Mouse (Mus musculus): ENCODE results near the gene Olfr1212. TPM values are rescaled to one million over a fixed set of nuclear protein-coding genes. Genes with fewer than 3 reads are reported as not detected.

Olfr1212 gene
- polyA plus RNA-seq (2014; fragmentation: Nextera tagmentation; extraction: Ambion mirVana): not detected in 2 replicates

DNA sequence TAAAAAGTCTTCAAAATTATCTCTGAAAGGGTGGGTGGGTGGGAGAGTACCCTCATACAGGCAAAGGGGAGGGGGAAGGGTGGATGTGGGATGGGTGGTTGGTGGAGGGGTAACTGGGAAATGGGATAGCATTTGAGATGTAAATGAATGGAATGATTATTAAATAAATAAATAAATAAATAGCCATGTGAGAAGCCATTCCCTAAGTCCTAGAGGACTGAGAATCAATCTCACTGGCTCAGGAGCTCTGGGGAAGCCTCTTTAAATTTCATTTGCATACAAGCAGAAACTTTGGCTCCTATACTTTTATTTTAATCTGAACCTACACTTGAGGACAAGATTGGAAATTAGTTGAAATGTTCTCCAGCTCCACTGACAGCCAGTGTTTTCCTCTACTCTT lies at the start of gene Olfr1212:
Gene Olfr1212, plus strand, starts transcription at position 301 of the 400 bp plus-strand sequence.
- Histone ChIP-seq H3K9me3 (ENCODE audit: control insufficient read depth, low read length) (no peaks in the 10 kb centered on the region), H3K36me3 (ENCODE audit: control insufficient read depth, insufficient read depth, low read length) (no peaks in the 10 kb centered on the region), H3K4me1 (replicated peaks; ENCODE audit: control insufficient read depth, insufficient read depth, low read length) (no peaks in the 10 kb centered on the region), H3K27me3 (ENCODE audit: control insufficient read depth, insufficient read depth, low read length) (no peaks in the 10 kb centered on the region), H3K4me3 (ENCODE audit: low read depth, low read length) (no peak within 1 kb of the TSS), H3K9ac (ENCODE audit: low read depth, low read length) (no peak within 1 kb of the TSS), H3K4me2 (replicated peaks; ENCODE audit: low read depth, low read length) (no peak within 1 kb of the TSS), H3K27ac (ENCODE audit: low read depth, low read length) (no peak within 1 kb of the TSS)
- ATAC-seq (ENCODE audit: low FRiP score): no peak
- no peak for DNase-seq (ENCODE audit: low spot score)

DNA sequence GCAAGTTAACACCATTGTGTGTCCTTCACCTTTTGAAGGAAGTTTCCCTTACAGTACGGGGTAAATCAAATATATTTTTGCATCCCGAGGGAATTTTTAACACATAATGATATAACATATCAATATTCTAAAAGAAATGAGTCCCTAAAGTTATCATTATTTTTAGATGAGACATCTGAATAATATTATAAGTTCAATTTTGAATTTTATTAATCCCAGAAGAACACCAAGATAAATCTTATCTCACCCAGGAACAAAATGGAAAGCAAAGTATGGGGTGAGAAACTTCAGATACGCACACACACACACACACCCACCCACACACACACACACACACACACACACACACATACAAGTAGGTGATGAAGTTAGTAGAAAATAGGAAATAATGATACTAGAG lies 38.7 kb upstream of the Olfr1212 start, which contains the start of gene Olfr1209:
Gene Olfr1209, minus strand, starts transcription at position 101 of the 400 bp plus-strand sequence.
- Histone ChIP-seq H3K36me3 (ENCODE audit: control insufficient read depth, insufficient read depth, low read length) (no peaks in the 10 kb centered on the region), H3K9me3 (ENCODE audit: control insufficient read depth, low read length) (no peaks in the 10 kb centered on the region), H3K27ac (ENCODE audit: low read depth, low read length) (no peak within 1 kb of the TSS), H3K9ac (ENCODE audit: low read depth, low read length) (no peak within 1 kb of the TSS), H3K4me3 (ENCODE audit: low read depth, low read length) (no peak within 1 kb of the TSS), H3K4me1 (replicated peaks; ENCODE audit: control insufficient read depth, insufficient read depth, low read length) (no peaks in the 10 kb centered on the region), H3K27me3 (ENCODE audit: control insufficient read depth, insufficient read depth, low read length) (no peaks in the 10 kb centered on the region), H3K4me2 (replicated peaks; ENCODE audit: low read depth, low read length) (no peak within 1 kb of the TSS)
- 89% methylated on average over 3 of the region's 3 CpGs for WGBS
- DNase-seq (ENCODE audit: low spot score) (no peak), ATAC-seq (ENCODE audit: low FRiP score) (no peak)

GRCm38 (mm10) chr2:88938011-88938410 lies 15.8 kb upstream of the Olfr1212 start, which contains the start of gene Olfr1211:
Gene Olfr1211 (minus strand): TSS chr2:88938111.
- no peaks in the 10 kb centered on the region for H3K36me3 ChIP-seq (ENCODE audit: control insufficient read depth, insufficient read depth, low read length)
- no peak within 1 kb of the TSS for H3K9ac ChIP-seq (ENCODE audit: low read depth, low read length)
- WGBS: 97% methylated on average over 1 of the region's 1 CpGs
- no peak within 1 kb of the TSS for H3K4me2 ChIP-seq (replicated peaks; ENCODE audit: low read depth, low read length)
- H3K27me3 ChIP-seq (ENCODE audit: control insufficient read depth, insufficient read depth, low read length): no peaks in the 10 kb centered on the region
- ATAC-seq (ENCODE audit: low FRiP score) (no peak), DNase-seq (ENCODE audit: low spot score) (no peak)
- H3K4me3 ChIP-seq (ENCODE audit: low read depth, low read length): no peak within 1 kb of the TSS
- H3K27ac ChIP-seq (ENCODE audit: low read depth, low read length): no peak within 1 kb of the TSS
- H3K4me1 ChIP-seq (replicated peaks; ENCODE audit: control insufficient read depth, insufficient read depth, low read length): no peaks in the 10 kb centered on the region
- no peaks in the 10 kb centered on the region for H3K9me3 ChIP-seq (ENCODE audit: control insufficient read depth, low read length)

DNA sequence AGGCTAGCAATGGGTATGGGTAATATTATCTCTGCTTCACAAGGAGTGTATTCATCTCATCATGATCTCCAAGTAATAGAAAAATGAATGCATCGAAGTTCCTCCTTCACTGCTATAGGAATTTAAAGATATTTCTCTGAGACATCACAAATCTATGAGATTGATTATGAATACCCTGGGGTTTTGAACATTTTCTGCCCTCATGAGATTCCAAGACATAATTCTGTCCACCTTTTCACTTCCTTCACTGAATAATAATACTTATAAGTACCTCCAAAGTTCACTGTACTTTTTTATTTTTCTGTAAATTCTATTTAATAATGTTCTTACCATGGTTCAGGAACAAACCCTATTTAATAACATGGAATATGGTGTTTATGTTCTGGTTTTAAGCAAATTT lies 26.4 kb downstream of the Olfr1212 start, which contains the start of gene Gm13762:
Gene Gm13762, minus strand, starts transcription at position 101 of the 400 bp plus-strand sequence.
- WGBS: 84% methylated on average over 1 of the region's 1 CpGs
- Histone ChIP-seq H3K9ac (ENCODE audit: low read depth, low read length) (no peak within 1 kb of the TSS), H3K36me3 (ENCODE audit: control insufficient read depth, insufficient read depth, low read length) (no peaks in the 10 kb centered on the region), H3K4me1 (replicated peaks; ENCODE audit: control insufficient read depth, insufficient read depth, low read length) (no peaks in the 10 kb centered on the region), H3K4me2 (replicated peaks; ENCODE audit: low read depth, low read length) (no peak within 1 kb of the TSS), H3K27ac (ENCODE audit: low read depth, low read length) (no peak within 1 kb of the TSS), H3K4me3 (ENCODE audit: low read depth, low read length) (no peak within 1 kb of the TSS), H3K27me3 (ENCODE audit: control insufficient read depth, insufficient read depth, low read length) (no peaks in the 10 kb centered on the region), H3K9me3 (ENCODE audit: control insufficient read depth, low read length) (no peaks in the 10 kb centered on the region)
- ATAC-seq (ENCODE audit: low FRiP score) (no peak), DNase-seq (ENCODE audit: low spot score) (no peak)

GRCm38 (mm10) chr2:88992553-88992952 lies 38.8 kb downstream of the Olfr1212 start, which contains the start of gene Olfr1214:
Gene Olfr1214 (minus strand): TSS chr2:88992653.
- Histone ChIP-seq H3K4me3 (ENCODE audit: low read depth, low read length) (no peak within 1 kb of the TSS), H3K9ac (ENCODE audit: low read depth, low read length) (no peak within 1 kb of the TSS), H3K27ac (ENCODE audit: low read depth, low read length) (no peak within 1 kb of the TSS), H3K4me2 (replicated peaks; ENCODE audit: low read depth, low read length) (no peak within 1 kb of the TSS), H3K4me1 (replicated peaks; ENCODE audit: control insufficient read depth, insufficient read depth, low read length) (no peaks in the 10 kb centered on the region), H3K9me3 (ENCODE audit: control insufficient read depth, low read length) (no peaks in the 10 kb centered on the region), H3K36me3 (ENCODE audit: control insufficient read depth, insufficient read depth, low read length) (no peaks in the 10 kb centered on the region), H3K27me3 (ENCODE audit: control insufficient read depth, insufficient read depth, low read length) (no peaks in the 10 kb centered on the region)
- no peak for ATAC-seq (ENCODE audit: low FRiP score)
- whole genome bisulfite sequencing: 94% methylated on average over 1 of the region's 1 CpGs
- DNase-seq (ENCODE audit: low spot score): no peak

- DNase-seq (ENCODE audit: low spot score): no peak
- Histone ChIP-seq H3K4me3 (ENCODE audit: low read depth, low read length) (no peak within 1 kb of the TSS), H3K36me3 (ENCODE audit: control insufficient read depth, insufficient read depth, low read length) (no peaks in the 10 kb centered on the region), H3K4me2 (replicated peaks; ENCODE audit: low read depth, low read length) (no peak within 1 kb of the TSS), H3K4me1 (replicated peaks; ENCODE audit: control insufficient read depth, insufficient read depth, low read length) (no peaks in the 10 kb centered on the region), H3K9me3 (ENCODE audit: control insufficient read depth, low read length) (no peaks in the 10 kb centered on the region), H3K27ac (ENCODE audit: low read depth, low read length) (no peak within 1 kb of the TSS), H3K9ac (ENCODE audit: low read depth, low read length) (no peak within 1 kb of the TSS), H3K27me3 (ENCODE audit: control insufficient read depth, insufficient read depth, low read length) (no peaks in the 10 kb centered on the region)
- ATAC-seq (ENCODE audit: low FRiP score): no peak
- WGBS: 74% methylated on average over 2 of the region's 2 CpGs
Measured at GRCm38 (mm10) chr2:89006873-89007272, 53.1 kb downstream of the Olfr1212 start, which contains the start of gene Olfr1215. Gene Olfr1215 (minus strand): TSS chr2:89006973.

Other genes starting within 250 kb of the Olfr1212 start
- gene Olfr1196, start 249.4 kb upstream of the Olfr1212 start, polyA plus RNA-seq (2014; fragmentation: Nextera tagmentation; extraction: Ambion mirVana): not detected in 2 replicates
- gene Olfr1197, start 221.6 kb upstream of the Olfr1212 start, polyA plus RNA-seq (2014; fragmentation: Nextera tagmentation; extraction: Ambion mirVana): not detected in 2 replicates
- not detected in 2 replicates for gene Olfr1198, start 202.6 kb upstream of the Olfr1212 start, polyA plus RNA-seq (2014; fragmentation: Nextera tagmentation; extraction: Ambion mirVana)
- gene Olfr1199, start 193.5 kb upstream of the Olfr1212 start, polyA plus RNA-seq (2014; fragmentation: Nextera tagmentation; extraction: Ambion mirVana): not detected in 2 replicates
- not detected in 2 replicates for gene Olfr1200, start 183.5 kb upstream of the Olfr1212 start, polyA plus RNA-seq (2014; fragmentation: Nextera tagmentation; extraction: Ambion mirVana)
- not detected in 2 replicates for gene Olfr1201, start 160.9 kb upstream of the Olfr1212 start, polyA plus RNA-seq (2014; fragmentation: Nextera tagmentation; extraction: Ambion mirVana)
- not detected in 2 replicates for gene Olfr1202, start 139.5 kb upstream of the Olfr1212 start, polyA plus RNA-seq (2014; fragmentation: Nextera tagmentation; extraction: Ambion mirVana)
- not detected in 2 replicates for gene Olfr1205, start 124.2 kb upstream of the Olfr1212 start, polyA plus RNA-seq (2014; fragmentation: Nextera tagmentation; extraction: Ambion mirVana)
- gene Olfr1204, start 104.7 kb upstream of the Olfr1212 start, polyA plus RNA-seq (2014; fragmentation: Nextera tagmentation; extraction: Ambion mirVana): not detected in 2 replicates
- gene Olfr1206, start 90.7 kb upstream of the Olfr1212 start, polyA plus RNA-seq (2014; fragmentation: Nextera tagmentation; extraction: Ambion mirVana): not detected in 2 replicates
- not detected in 2 replicates for gene Olfr1208, start 51.7 kb upstream of the Olfr1212 start, polyA plus RNA-seq (2014; fragmentation: Nextera tagmentation; extraction: Ambion mirVana)
- gene Olfr1209, start 38.8 kb upstream of the Olfr1212 start, polyA plus RNA-seq (2014; fragmentation: Nextera tagmentation; extraction: Ambion mirVana): not detected in 2 replicates
- not detected in 2 replicates for gene Olfr1211, start 15.9 kb upstream of the Olfr1212 start, polyA plus RNA-seq (2014; fragmentation: Nextera tagmentation; extraction: Ambion mirVana)
- gene Gm13762, start 26.3 kb downstream of the Olfr1212 start, polyA plus RNA-seq (2014; fragmentation: Nextera tagmentation; extraction: Ambion mirVana): not detected in 2 replicates
- gene Olfr1214, start 38.7 kb downstream of the Olfr1212 start, polyA plus RNA-seq (2014; fragmentation: Nextera tagmentation; extraction: Ambion mirVana): not detected in 2 replicates
- gene Olfr1215, start 53.0 kb downstream of the Olfr1212 start, polyA plus RNA-seq (2014; fragmentation: Nextera tagmentation; extraction: Ambion mirVana): not detected in 2 replicates
- gene Olfr1216, start 64.4 kb downstream of the Olfr1212 start, polyA plus RNA-seq (2014; fragmentation: Nextera tagmentation; extraction: Ambion mirVana): not detected in 2 replicates
- gene Olfr1217, start 78.1 kb downstream of the Olfr1212 start, polyA plus RNA-seq (2014; fragmentation: Nextera tagmentation; extraction: Ambion mirVana): not detected in 2 replicates
- not detected in 2 replicates for gene Olfr1218, start 107.2 kb downstream of the Olfr1212 start, polyA plus RNA-seq (2014; fragmentation: Nextera tagmentation; extraction: Ambion mirVana)
- gene Olfr1219, start 129.5 kb downstream of the Olfr1212 start, polyA plus RNA-seq (2014; fragmentation: Nextera tagmentation; extraction: Ambion mirVana): not detected in 2 replicates
- not detected in 2 replicates for gene Olfr1220, start 152.9 kb downstream of the Olfr1212 start, polyA plus RNA-seq (2014; fragmentation: Nextera tagmentation; extraction: Ambion mirVana)
- gene Olfr1221, start 163.3 kb downstream of the Olfr1212 start, polyA plus RNA-seq (2014; fragmentation: Nextera tagmentation; extraction: Ambion mirVana): not detected in 2 replicates
- not detected in 2 replicates for gene Olfr1222, start 179.1 kb downstream of the Olfr1212 start, polyA plus RNA-seq (2014; fragmentation: Nextera tagmentation; extraction: Ambion mirVana)
- gene Olfr1223, start 197.6 kb downstream of the Olfr1212 start, polyA plus RNA-seq (2014; fragmentation: Nextera tagmentation; extraction: Ambion mirVana): not detected in 2 replicates
- gene Olfr1224-ps1, start 210.1 kb downstream of the Olfr1212 start, polyA plus RNA-seq (2014; fragmentation: Nextera tagmentation; extraction: Ambion mirVana): not detected in 2 replicates
- not detected in 2 replicates for gene Olfr1225, start 220.7 kb downstream of the Olfr1212 start, polyA plus RNA-seq (2014; fragmentation: Nextera tagmentation; extraction: Ambion mirVana)
- gene Olfr1226, start 246.1 kb downstream of the Olfr1212 start, polyA plus RNA-seq (2014; fragmentation: Nextera tagmentation; extraction: Ambion mirVana): not detected in 2 replicates

Data from hindbrain, embryonic 11.5 days (tissue).